Mouse (Mus musculus) brain, embryonic 14.5 days (tissue): ENCODE measurements around the gene Runx1. TPM values are rescaled to one million over a fixed set of nuclear protein-coding genes. Genes with fewer than 3 reads are reported as not detected.

ENCODE experiments used
- DNase-seq: peaks from one replicate; pipeline ENCODE4 v3.0.0-alpha.2; 2011; ENCODE audit warnings: low read depth
- CTCF ChIP-seq: fragments of 200-500 bp; IDR thresholded peaks from 2 replicates; pipeline ENCODE4 v1.5.1; 2012; ENCODE audit warnings: inconsistent platforms, mild to moderate bottlenecking, moderate library complexity, borderline replicate concordance; ENCODE audit not compliant: insufficient read depth, insufficient read length; ENCODE audit errors: extremely low read depth
- POLR2A ChIP-seq: fragments of 200-500 bp; IDR thresholded peaks from 2 replicates; pipeline ENCODE4 v1.6.1; 2012; ENCODE audit warnings: mild to moderate bottlenecking, inconsistent platforms, borderline replicate concordance; ENCODE audit not compliant: poor library complexity, insufficient read depth, insufficient read length, severe bottlenecking; ENCODE audit errors: extremely low read depth
- polyA plus RNA-seq: library from polyadenylated mRNA; depleted of rRNA; stranded (reverse); fragments of >200 nt; gene quantifications from 2 replicates; pipeline ENCODE4 v1.2.3, GENCODE M21; 2012

Gene Runx1
- polyA plus RNA-seq, 1 experiment, result 1.4 TPM

GRCm38 (mm10) chr16:92824003-92824722, 1.8 kb downstream of the Runx1 start:
- no peak for TF ChIP-seq POLR2A
- no peak for TF ChIP-seq CTCF
- DNase-seq, result no peak

GRCm38 (mm10) chr16:92823381-92823862, 2.5 kb downstream of the Runx1 start:
- peak; percentile 49 for DNase-seq
- TF ChIP-seq POLR2A (no peak), CTCF (no peak)

GRCm38 (mm10) chr16:92822676-92823075, 3.3 kb downstream of the Runx1 start:
- TF ChIP-seq CTCF (no peak), POLR2A (no peak)
- DNase-seq, result no peak

- DNase-seq, result no peak
- TF ChIP-seq CTCF, result no peak
- no peak for TF ChIP-seq POLR2A
Observed at GRCm38 (mm10) chr16:92821938-92822629, 3.9 kb downstream of the Runx1 start.

GRCm38 (mm10) chr16:92821596-92821937, 4.4 kb downstream of the Runx1 start:
- no peak for DNase-seq
- TF ChIP-seq POLR2A (no peak), CTCF (no peak)

GRCm38 (mm10) chr16:92820451-92820850, 5.5 kb downstream of the Runx1 start:
- no peak for DNase-seq
- TF ChIP-seq POLR2A, result no peak
- no peak for TF ChIP-seq CTCF

- no peak for DNase-seq
- no peak for TF ChIP-seq POLR2A
- TF ChIP-seq CTCF, result no peak
Observed at GRCm38 (mm10) chr16:92818480-92819269, 7.3 kb downstream of the Runx1 start.

GRCm38 (mm10) chr16:92816092-92816491, 9.9 kb downstream of the Runx1 start:
- DNase-seq, result peak; percentile 26
- TF ChIP-seq POLR2A (no peak), CTCF (no peak)

GRCm38 (mm10) chr16:92815195-92815527, 10.8 kb downstream of the Runx1 start:
- DNase-seq, result no peak

GRCm38 (mm10) chr16:92814366-92815194, 11.4 kb downstream of the Runx1 start:
- DNase-seq, result no peak
- TF ChIP-seq CTCF (no peak), POLR2A (no peak)

More at GRCm38 (mm10) chr16:92815195-92815527, 10.8 kb downstream of the Runx1 start:
- TF ChIP-seq POLR2A (no peak), CTCF (no peak)
